Mouse (Mus musculus): ENCODE data around the gene Scarb2. TPM values are rescaled to one million over a fixed set of nuclear protein-coding genes. Genes with fewer than 3 reads are reported as not detected.

Scarb2 gene
- total RNA-seq, 2 experiments from 2014 or later, result 69.6 to 72.5 TPM

DNA sequence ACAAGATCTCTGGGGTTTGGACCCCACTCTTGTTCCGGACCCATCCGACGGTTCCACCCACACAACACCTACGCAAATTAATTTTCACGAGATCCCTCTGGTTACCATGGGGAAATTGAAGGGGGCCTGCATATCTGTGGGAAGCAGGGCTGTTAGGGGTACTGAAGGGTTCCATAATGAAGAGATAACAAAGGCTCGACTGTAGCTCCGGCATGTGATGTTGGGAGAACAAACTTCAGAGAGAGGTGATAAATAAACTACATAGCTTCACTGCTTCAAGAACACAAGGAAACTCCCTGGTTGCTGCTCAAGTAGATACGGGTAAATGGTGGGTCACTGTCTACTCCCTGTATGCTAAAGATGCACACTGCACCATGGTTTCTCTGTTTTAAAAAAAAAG lies 68.1 kb downstream of the Scarb2 start:
- DNase-seq (ENCODE audit: low spot score), result no peak

DNA sequence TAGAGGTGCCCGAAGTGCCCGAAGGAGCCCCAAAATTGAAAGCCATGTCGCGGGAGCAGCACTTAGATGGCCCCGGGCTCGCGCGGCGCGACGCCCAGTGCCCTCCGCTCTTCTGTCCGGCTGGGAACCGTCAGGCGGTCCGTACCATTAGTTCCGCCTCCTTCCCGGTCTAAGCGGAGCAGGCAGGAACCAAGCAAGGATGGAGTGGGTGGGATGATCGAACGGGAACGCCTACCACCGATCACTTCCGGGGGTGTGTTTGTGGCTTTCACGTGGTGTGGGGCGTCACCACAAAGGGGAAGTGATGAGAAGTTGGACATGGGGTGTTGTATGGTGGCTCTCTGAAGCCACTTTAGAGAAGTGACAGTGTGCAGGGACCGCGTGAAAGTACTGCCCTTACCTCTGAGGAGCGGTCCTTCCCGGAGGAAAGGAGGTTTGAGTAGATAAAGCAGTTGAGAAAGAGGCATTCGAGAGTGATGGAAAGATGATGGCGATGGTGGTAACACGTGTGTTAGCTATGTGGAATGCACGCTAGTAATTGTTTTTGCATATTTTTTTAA lies 71.5 kb downstream of the Scarb2 start, which contains the start of gene Nup54:
TSS of gene Nup54 (minus strand) at position 195 of the 560 bp plus-strand sequence.
- DNase-seq (ENCODE audit: low spot score), result peak; percentile 98

DNA sequence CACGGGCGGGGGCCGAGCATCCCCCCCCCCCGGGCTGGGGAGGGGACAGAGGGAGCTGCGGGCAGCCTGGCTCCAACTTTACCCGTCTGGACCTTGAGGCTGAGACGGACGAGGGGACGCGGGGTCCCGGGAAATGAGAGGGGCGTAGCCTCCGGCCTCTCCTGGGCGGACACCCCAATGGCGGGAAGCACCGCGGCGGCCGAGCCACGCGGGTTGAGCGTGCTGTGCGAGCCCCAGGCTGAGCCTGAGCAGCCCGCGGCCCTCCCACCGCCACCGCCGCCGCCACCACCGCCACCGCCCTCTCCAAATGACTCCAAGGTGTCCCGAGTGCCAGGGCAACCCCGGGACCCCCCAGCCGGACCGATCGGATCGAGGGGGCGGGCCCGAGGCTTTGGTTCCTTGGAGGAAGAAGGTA lies 72.1 kb downstream of the Scarb2 start:
- no peak for DNase-seq (ENCODE audit: low spot score)

DNA sequence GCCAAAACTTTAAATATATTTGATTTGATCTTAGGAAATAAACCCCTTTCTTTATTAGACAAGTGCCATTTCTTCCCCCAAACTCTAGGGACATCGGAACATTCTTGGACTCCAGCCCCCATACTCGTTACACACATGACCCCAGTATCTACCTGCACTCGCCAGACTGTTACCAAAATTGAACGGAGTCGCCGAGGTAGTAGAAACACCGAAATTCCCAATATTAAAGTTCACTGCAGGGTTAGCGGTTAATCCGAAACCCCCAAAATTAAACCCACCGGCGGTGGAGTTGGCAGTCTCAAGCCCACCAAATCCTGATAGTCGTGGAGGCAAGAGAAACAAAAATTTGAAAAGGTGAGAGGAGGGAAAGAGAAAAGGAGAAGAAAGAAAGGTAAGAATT lies 72.6 kb downstream of the Scarb2 start:
- no peak for DNase-seq (ENCODE audit: low spot score)

DNA sequence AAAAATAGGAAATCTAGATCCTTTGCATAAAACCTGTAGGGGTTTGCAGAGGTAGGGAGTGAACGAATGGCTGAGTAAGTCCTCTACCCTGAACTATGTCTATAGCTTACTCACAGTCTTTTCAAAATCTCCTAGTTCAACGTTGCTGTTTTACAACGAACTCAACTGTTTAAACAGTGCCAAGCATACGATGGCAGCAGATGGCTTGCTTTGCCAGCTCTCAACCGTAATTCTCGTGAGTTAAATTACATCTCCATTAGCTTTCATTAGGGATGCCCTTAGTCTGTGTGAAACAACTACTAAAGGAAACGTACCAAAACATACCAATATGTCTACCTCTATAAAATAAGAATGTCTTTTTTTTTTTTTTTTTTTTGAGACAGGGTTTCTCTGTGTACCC lies 75.0 kb downstream of the Scarb2 start:
- no peak for DNase-seq (ENCODE audit: low spot score)

DNA sequence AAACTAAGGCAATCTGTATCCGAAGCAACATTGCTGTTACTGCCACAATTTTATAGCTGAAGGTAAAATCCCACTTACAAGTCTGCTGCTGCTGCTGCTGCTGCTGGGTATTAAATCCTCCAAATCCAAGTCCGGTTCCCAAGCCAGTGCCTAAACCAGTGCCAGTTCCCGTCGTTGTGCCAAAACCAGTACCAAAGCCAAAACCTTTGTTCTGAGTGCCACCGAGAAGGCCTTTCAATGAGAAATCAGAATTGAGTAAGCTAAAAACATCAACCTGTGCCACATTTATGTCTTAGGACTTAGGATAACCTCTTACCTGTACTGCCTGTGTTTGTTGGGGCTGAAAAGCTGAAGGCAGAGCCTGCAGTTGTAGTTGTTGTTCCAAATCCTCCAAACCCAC lies 75.9 kb downstream of the Scarb2 start:
- no peak for DNase-seq (ENCODE audit: low spot score)

DNA sequence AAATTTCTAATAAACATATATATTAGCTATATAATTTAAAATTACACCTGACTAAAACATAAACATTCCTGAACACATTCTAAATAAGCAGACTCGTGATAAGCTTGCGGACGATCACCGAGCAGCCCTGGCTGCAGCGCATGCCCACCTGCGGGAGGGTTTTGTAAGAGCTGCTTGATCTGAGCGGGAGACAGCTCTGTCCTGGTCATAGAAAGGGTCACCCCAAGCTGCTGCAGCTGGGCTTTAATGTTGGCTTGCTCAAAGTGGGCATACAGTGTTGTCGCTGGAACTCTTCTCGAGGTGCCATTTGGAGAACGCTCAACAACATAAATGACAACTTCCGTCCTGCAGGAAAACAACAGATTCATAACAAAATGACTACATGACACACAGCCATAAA lies 82.5 kb downstream of the Scarb2 start:
- DNase-seq (ENCODE audit: low spot score), result no peak

DNA sequence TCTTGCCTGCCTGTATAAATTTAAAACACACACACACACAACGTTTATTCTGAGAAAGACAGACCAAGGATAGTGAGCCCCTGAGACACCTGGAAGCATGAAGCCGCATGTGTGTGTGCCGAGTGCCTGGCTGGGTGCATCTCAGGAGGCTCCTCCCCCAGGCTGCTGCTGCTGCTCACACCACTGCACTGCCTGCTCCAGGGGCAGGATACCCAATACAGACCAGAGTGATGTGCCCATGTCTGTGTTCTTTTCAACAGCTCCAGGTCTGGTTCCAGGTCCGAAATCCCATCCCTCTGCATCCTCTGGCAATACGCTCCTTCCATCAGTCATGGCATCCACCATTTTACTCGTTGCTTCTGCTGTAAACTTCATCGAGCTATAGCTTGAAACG lies 92.7 kb downstream of the Scarb2 start:
- DNase-seq (ENCODE audit: low spot score), result no peak

DNA sequence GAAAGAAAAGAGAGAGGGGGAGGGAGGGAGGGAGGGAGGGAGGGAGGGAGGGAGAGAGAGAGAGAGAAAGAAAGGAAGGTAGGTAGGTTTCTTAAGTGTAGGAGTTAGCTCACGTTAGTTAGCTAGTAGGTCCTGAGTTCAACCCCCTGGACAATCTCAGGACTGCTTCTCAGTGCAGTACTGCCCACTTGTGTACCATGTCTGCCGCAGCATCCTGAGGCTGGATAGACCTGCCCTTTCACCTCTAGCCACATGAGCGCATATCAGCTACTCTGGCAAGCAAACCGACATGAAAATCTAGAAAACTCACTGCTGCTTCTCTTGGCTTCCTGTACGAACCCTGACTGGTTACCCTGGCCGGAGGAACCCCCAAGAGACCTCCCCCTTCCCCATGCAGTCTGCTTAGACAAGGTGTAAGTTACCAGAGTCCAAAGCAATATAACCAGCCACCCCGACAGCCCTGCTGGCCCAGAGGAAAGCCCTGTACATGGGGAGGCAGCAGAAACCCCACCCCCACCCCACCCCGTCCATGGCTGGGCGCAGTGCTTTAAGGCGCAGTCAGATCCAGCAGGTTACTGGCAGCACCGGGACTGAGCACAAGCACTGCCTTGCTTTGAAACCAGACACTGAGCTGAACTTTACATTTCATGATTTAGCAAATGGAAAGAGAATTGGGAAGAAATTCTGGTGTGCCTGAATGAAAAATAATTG lies 93.2 kb downstream of the Scarb2 start:
- DNase-seq (ENCODE audit: low spot score), result no peak

DNA sequence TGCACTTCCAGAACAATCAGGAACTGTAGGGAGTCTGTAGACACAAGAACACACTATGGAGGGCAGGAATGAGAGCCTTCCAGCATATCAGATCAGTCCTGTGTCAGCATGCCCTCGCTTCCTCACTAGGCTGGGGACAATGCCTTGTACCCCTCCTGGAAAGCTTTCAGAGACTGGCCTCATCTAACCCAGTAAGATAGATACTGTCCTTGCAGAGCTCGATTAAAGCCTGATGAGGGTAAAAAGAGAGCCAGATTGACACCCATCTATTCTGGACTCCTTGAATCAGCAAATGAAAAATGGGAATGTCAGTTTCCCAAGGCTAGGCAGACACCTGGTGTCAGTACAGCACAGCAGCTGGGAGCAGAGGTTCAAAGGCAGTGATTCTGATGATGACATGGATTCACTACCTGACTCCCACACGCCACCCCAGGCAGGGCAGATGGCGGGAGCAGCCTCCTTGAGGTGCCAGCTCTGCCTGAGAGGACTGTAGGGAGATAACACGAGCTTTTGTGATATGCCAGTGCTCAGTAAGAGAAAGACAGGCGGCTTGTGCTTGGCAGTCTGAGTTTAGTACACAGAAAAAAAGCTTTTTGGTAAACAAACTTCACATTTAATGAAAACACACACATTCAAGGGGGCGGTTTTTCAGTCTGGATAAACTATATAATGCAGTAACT lies 95.0 kb downstream of the Scarb2 start:
- DNase-seq (ENCODE audit: low spot score), result no peak

DNA sequence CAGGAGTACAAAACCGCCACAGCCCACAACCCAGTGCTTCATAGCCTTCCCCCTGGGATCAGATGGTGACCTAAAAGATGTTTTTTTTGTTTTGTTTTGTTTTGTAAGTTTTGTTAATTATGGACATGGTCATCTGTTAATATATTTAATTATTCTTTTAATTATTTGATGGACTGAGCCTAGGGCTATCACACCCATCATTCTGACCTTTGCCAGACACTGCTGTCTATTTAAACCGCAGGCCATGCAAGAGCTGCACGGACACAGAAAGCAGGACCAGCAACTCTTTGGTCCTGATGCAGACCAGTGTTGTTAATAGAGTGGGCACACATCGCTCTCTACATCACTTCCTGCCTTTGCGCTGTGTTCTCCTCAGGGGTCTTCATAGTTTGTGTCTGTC lies 96.1 kb downstream of the Scarb2 start:
- DNase-seq (ENCODE audit: low spot score), result no peak

DNA sequence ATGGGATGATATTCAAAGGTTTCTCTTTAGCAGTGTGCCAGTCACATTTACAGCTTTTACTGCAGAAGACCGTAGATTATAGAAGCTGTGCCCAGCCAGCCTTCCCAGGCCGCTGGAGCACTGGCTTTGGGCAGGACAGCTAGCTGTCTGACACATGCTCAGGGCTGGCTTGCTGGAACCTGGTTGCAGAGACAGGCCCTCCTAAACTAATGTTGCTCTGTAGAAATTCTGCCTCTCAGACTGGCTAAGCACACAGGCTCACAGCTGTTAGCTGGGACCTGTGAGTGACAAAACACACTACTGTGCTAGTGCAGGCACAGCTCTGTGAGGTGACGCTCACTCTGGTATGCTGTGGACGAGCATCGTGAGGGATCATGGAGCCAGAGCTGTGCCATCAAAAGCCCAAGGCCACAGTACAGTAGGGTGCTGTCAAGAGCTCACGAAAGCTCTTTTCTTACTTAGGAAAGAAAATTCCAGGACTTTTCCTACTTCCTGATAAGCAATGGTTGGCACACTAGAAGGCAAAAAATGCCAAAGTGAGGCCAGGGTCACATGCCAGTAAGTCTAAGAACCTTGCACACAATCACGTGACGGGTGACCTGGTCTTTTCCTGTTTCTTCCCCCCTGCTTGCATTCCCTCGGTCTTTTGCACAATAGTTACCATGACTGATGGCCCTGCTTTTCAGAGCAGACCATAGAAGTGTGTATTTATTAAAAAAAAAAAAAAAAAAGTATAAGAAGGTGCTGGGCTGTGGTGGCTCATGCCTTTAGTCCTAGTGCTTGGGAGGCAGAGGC lies 97.1 kb downstream of the Scarb2 start:
- DNase-seq (ENCODE audit: low spot score), result no peak

DNA sequence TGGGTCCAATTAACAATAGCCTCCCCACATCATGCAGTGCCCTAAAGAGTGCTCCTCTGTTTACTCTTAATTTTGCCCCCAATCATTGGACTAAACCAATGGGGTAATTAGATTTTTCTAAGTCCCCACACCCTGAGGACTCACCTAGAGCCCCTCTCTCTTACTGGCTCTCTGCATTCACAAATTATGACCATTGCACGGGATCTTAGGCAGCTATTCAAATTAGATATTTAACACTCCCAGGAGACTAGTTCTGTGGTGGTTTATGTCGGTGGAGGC lies 102.3 kb downstream of the Scarb2 start:
- DNase-seq (ENCODE audit: low spot score), result no peak

DNA sequence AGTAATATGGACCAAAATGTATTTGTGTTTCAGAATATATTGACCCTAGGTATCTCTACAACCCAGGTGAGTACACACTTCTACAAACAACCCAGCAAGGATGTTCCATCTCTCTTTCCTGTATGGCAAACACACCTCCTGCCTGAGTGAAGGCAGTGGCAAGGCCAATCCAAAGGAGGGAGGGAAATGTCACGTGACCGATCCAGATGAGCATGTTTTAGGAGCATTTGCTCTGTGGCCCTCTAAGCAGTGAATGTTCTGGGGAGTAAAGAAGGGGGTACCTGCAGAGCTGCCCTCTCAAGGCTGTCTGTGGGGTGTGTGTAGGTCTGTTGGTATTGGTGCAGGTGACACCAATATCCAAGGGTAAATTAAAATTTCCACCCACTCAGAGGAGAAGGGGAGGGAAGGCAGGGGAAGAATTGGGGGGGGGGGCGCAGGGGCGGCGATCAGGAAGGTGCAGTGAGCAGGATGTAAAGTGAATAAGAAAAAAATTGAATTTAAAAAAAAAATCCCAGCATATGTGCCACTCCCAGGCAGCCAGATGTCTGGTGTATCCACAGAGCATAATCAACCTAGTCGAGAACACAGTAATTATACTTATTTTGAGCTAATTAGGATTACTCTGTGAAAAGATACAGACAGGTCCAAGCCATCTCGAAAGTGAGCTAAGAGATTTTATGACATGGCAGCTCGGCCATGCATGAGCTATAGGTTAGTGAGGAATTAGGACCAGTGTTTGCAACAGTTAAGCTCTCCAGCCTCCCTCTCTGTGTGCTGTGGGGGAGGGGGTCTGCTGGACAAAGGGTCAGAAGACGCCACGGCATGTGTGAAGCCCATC lies 102.9 kb downstream of the Scarb2 start:
- no peak for DNase-seq (ENCODE audit: low spot score)

DNA sequence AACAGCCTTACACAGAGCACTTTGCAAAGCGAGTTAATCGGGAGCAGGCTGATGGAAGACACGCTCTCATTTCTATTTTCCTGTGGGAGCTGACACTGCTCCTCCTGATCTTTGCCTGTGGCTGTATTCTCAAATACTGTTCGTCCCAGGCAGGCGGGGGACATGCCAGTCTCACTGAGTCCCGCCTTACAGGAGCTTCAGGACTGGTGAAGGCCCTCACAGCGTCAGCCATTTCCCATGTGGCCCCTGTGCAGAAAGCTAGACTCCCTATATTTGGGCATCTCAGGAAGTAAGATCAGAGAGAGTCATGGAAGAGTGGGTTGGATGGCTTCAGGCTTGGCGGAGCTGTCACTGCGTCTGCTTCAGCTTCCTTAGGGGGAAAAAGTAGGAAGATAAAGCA lies 103.8 kb downstream of the Scarb2 start:
- no peak for DNase-seq (ENCODE audit: low spot score)

DNA sequence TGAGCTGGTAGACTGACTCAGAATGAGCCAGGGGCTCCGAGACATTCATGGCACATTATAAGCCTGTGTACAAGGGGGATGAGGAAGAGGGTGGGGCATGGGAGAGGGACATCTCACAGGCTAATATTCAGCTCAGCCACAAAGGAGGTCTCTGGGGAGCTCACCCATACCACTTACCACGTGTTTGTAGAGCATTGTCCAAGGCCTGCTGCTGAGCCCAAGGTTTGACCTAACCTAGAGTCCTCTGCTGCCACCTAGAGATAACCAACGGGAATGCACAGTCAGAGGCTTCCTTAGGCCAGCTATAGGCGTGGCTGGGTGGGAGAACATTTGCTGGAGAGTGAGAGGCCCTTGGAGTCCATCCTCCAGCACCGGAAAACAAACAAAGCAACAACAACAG lies 108.5 kb downstream of the Scarb2 start:
- DNase-seq (ENCODE audit: low spot score), result peak; percentile 90

DNA sequence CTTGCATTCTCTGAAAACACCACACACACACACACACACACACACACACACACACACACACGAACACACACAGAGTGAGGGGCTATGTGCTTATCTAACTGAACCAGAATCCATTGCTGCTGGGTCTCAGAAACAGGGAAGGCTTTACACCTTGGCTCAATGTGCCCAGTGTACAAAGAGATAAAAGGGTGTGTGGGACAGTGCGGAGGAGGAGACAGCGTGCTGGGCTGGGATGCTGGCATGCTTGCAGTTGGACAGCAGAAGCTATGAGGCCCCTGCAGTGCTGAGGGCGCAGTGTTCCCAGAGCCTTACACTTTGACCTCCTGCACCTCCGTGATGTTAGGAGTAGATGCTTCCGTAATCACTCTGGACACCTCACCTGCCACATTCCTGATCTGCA lies 110.2 kb downstream of the Scarb2 start:
- DNase-seq (ENCODE audit: low spot score), result no peak

DNA sequence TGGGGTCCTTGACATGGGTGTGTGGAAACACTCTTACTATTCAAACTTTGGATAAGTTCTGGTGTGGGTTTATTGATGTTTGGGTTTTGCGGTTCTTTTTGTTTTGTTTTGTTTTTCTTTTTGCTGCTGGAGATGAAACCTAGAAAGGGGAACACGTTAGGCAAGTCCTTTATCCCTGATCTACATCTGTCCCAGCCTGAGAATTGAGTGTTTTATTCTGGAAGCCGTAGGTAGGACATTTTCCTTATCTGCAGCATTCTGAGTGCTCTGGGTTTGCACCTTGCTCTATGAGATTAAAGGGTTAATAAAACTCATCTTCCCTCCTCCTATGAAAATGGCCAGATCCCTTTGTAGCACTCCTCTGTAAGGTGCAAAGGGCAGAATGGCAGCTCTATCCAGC lies 110.9 kb downstream of the Scarb2 start:
- no peak for DNase-seq (ENCODE audit: low spot score)

DNA sequence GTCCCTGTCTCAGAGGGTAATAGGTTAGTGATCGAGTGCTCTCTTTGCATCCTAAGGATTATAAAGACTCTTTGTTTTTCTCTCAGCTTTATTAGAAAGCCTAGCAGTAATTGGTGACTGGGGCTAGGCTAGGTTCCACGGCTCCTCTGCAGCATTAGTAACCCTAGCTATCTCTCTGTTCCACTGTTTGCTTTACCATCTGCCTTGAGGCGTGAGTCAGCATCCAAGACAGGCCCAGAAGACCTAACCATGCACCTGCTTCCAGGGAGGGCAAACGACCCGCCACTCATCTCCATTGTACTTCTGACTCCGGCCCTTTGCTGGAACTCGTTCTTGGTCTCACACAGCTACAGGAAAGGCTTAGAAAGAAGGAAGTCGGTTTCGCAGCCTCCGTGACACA lies 112.8 kb downstream of the Scarb2 start:
- DNase-seq (ENCODE audit: low spot score), result no peak

DNA sequence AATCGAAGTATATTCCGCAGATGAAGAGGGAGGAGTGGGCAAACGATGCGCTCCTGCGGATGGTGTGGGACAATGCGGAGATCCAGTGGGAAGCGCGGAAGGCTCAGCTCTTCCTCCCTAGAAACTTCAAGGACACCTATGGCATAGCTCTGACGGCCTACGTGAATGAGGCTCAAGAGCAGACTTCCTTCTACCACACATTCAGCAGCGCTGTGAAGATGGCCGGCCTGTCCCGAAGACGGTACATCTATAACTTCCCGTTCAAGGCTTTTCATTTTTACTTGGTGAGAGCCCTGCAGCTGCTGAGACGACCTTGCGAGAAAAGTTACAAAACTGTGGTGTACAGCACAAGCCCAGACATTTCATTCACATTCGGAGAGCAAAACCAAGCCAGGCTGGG lies 114.1 kb downstream of the Scarb2 start:
- DNase-seq (ENCODE audit: low spot score), result no peak
